Mouse (Mus musculus): ENCODE data around the gene Col1a1.

- peak; percentile 33; the same call in 1 of the 2 replicates for TF ChIP-seq CTCF (IDR thresholded peaks at IDR 0.05; ENCODE audit: low read depth)
- peak; percentile 49 for TF ChIP-seq EP300 (optimal IDR thresholded peaks at IDR 0.05)
Measured at GRCm38 (mm10) chr11:94989562-94990017, 53.6 kb downstream of the Col1a1 start.

Data from stomach, postnatal 0 days (tissue).